Mouse (Mus musculus) spleen, adult 2 months (tissue): Measurements from ENCODE around the gene Rspry1.

Experiments
- CTCF ChIP-seq: fragments of 200-500 bp; IDR thresholded peaks from 2 replicates; pipeline ENCODE4 v1.5.1; 2011; ENCODE audit warnings: mild to moderate bottlenecking, inconsistent platforms; ENCODE audit not compliant: insufficient read depth, insufficient read length, insufficient replicate concordance; ENCODE audit errors: extremely low read depth
- POLR2A ChIP-seq: fragments of 200-500 bp; IDR thresholded peaks from 2 replicates; pipeline ENCODE4 v1.6.1; 2011; ENCODE audit warnings: low read depth, low read length, inconsistent platforms

DNA sequence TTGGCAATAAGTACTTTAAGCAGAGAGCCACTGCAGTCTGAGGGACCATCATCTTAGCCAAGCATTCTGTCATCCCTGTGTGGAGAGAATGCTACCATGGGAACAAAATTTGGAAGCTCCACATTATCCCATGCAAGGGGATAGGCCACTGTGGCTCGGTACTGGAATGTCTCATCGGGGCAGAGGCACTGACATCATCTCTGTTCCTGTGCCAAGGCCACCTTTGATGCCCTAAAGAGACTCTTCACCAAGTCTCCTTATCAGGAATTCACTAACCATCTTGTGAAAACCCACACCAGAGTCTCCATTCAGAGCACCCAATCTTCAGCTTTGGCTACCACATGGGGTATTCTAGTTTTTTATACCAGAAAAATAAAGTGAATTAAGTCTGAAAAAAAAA lies 39.4 kb downstream of the Rspry1 start:
- TF ChIP-seq CTCF (no peak), POLR2A (no peak)
